Mouse (Mus musculus) liver, adult 2 months (tissue): ENCODE data around the gene Alg14.

Source experiments
- CTCF ChIP-seq: fragments of 200-500 bp; IDR thresholded peaks from 2 replicates; pipeline ENCODE4 v1.5.1; 2011; ENCODE audit warnings: low read depth, low read length, control low read depth
- POLR2A ChIP-seq: fragments of 200-500 bp; IDR thresholded peaks from 2 replicates; pipeline ENCODE4 v1.6.1; 2011; ENCODE audit warnings: low read length, control low read depth; ENCODE audit not compliant: insufficient read depth; ENCODE audit errors: extremely low read depth

GRCm38 (mm10) chr3:121282998-121283397 is 8.6 kb upstream of the Alg14 start, which contains the start of gene Tmem56:
- TF ChIP-seq CTCF (no peak), POLR2A (no peak)
